15 mouse cellular contexts compared by ENCODE assay signal in genomic region chr13:51676641-51677040, GRCm38 (mm10). TPM values are rescaled to one million over a fixed set of nuclear protein-coding genes. Genes with fewer than 3 reads are reported as not detected.
A peak's percentile ranks its signal among the peaks of the same experiment; 100 is the strongest.
DNase-seq lines count a peak whose midpoint lies in the region; ATAC-seq and TF ChIP-seq lines count a peak whose summit lies in the region.
"Had no signal": no experiment of that assay in that cellular context is flagged by ENCODE, and none has a peak within 500 bp of the region (broad histone marks: within the 10 kb centered on the region; RNA-seq: fewer than 3 reads in every experiment).

No protein-coding gene starts in this region.

- DNase-seq in left cerebral cortex, postnatal 4 days: peak; percentile 40
- no peak for DNase-seq in left cerebral cortex, postnatal 36 days (ENCODE audit: low spot score in 2 of 2)
- DNase-seq in 416B (ENCODE audit: low read depth) (peak; percentile 93), MEL (ENCODE audit: low read depth, low spot score) (peak; percentile 70)
- no peak for DNase-seq in heart, adult 18-20 months
- DNase-seq: adrenal gland, postnatal 10 days; cerebellum, adult 9-11 months; gastrocnemius, postnatal 14 days; kidney, adult 9 months; thymus, postnatal 4 days had no signal

- WGBS in neural tube, embryonic 15.5 days: 73% methylated on average over 4 of the region's 4 CpGs

- intact Hi-C loops in left cerebral cortex, postnatal 4 days (cut with DNase I): no loop called here
- intact Hi-C loops in left cerebral cortex, postnatal 36 days (cut with DNase I): no loop called here

- TF ChIP-seq RAD21 in MEL (IDR thresholded peaks at IDR 0.05; ENCODE audit: low read depth, low read length): no peak

- H3K4me1 ChIP-seq in MEL (ENCODE audit: control insufficient read depth in 1 of 2, insufficient read depth in 2 of 2, low read length in 2 of 2): peaks cover 11 to 25% of the 10 kb centered on the region in 2 experiments
- H3K4me1 ChIP-seq in embryonic fibroblast, embryonic 13.5 days (ENCODE audit: control insufficient read depth, insufficient read depth, low read length): no peaks in the 10 kb centered on the region
- H3K4me1 ChIP-seq in neural tube, embryonic 15.5 days: no peaks in the 10 kb centered on the region

- H3K9me3 ChIP-seq in MEL (replicated peaks; ENCODE audit: insufficient read depth, low read length): no peaks in the 10 kb centered on the region
- H3K9me3 ChIP-seq in neural tube, embryonic 15.5 days (replicated peaks): no peaks in the 10 kb centered on the region
- H3K9me3 ChIP-seq: megakaryocyte, embryonic 14.5 days had no signal

- no peak for TF ChIP-seq POLR2A in MEL (IDR thresholded peaks at IDR 0.05; ENCODE audit: control insufficient read depth in 1 of 2, insufficient read depth in 1 of 2, low read depth in 1 of 2, low read length in 2 of 2, poor library complexity in 1 of 2)
- TF ChIP-seq POLR2A in embryonic fibroblast, embryonic 13.5 days (IDR thresholded peaks at IDR 0.05; ENCODE audit: low read depth, low read length): no peak

- H3K4me3 ChIP-seq in MEL (ENCODE audit: control insufficient read depth in 1 of 2, insufficient read depth in 1 of 2, low read depth in 2 of 2, low read length in 2 of 2): no peak overlapping the region
- no peak overlapping the region for H3K4me3 ChIP-seq in embryonic fibroblast, embryonic 13.5 days (ENCODE audit: insufficient read depth, low read length)
- no peak overlapping the region for H3K4me3 ChIP-seq in neural tube, embryonic 15.5 days (replicated peaks)
- H3K4me3 ChIP-seq: megakaryocyte, embryonic 14.5 days had no signal

- TF ChIP-seq EP300 in MEL (IDR thresholded peaks at IDR 0.05; ENCODE audit: low read depth in 1 of 2, low read length in 2 of 2): no peak

- no peak for ATAC-seq in neural tube, embryonic 15.5 days (ENCODE audit: low FRiP score)
- ATAC-seq: hindbrain, embryonic 16.5 days had no signal

- no peak for TF ChIP-seq CTCF in MEL (IDR thresholded peaks at IDR 0.05 in 2 of 3, conservative IDR thresholded peaks at IDR 0.05 in 1 of 3; ENCODE audit: control insufficient read depth in 1 of 3, insufficient read depth in 1 of 3, low read depth in 2 of 3, low read length in 3 of 3, poor library complexity in 1 of 3, severe bottlenecking in 1 of 3)
- TF ChIP-seq CTCF in embryonic fibroblast, embryonic 13.5 days (IDR thresholded peaks at IDR 0.05; ENCODE audit: borderline replicate concordance, insufficient read depth, low read length): no peak

- no peak overlapping the region for H3K9ac ChIP-seq in MEL (ENCODE audit: control insufficient read depth, low read depth, low read length, poor library complexity, severe bottlenecking)
- no peak overlapping the region for H3K9ac ChIP-seq in neural tube, embryonic 15.5 days (replicated peaks)

- peak overlapping the region; percentile 44 for H3K27ac ChIP-seq in MEL (ENCODE audit: control insufficient read depth, low read depth, low read length)
- H3K27ac ChIP-seq in embryonic fibroblast, embryonic 13.5 days (ENCODE audit: insufficient read depth, low read length): peak overlapping the region; percentile 26; the same call in 1 of the 2 replicates
- no peak overlapping the region for H3K27ac ChIP-seq in neural tube, embryonic 15.5 days (replicated peaks)

- peaks cover 27 to 29% of the 10 kb centered on the region in 2 experiments for H3K36me3 ChIP-seq in MEL (ENCODE audit: control insufficient read depth in 1 of 2, insufficient read depth in 2 of 2, low read length in 2 of 2)
- peaks cover 84% of the 10 kb centered on the region for H3K36me3 ChIP-seq in neural tube, embryonic 15.5 days

- H3K27me3 ChIP-seq in MEL (ENCODE audit: control insufficient read depth in 1 of 2, insufficient read depth in 2 of 2, low read length in 2 of 2): no peaks in the 10 kb centered on the region
- no peaks in the 10 kb centered on the region for H3K27me3 ChIP-seq in neural tube, embryonic 15.5 days (replicated peaks)
- H3K27me3 ChIP-seq: megakaryocyte, embryonic 14.5 days had no signal

- H3K79me2 ChIP-seq in MEL (ENCODE audit: control insufficient read depth, insufficient read depth, low read length, poor library complexity): no peaks in the 10 kb centered on the region

- no peak overlapping the region for H3K4me2 ChIP-seq in neural tube, embryonic 15.5 days
- H3K4me2 ChIP-seq: heart, embryonic 11.5 days had no signal

TF ChIP-seq in MEL, 35 proteins besides CTCF, POLR2A, EP300 and RAD21:
- no peak for TF ChIP-seq USF1 (IDR thresholded peaks at IDR 0.05; ENCODE audit: low read depth, low read length)
TF ChIP-seq in MEL: peak in this region for 0.

RNA-seq across cellular contexts. Expression of gene Secisbp2, which starts 25.1 kb away (rescaled TPM):
- 10 to 100 TPM; 20.5 to 23.1 TPM for total RNA-seq in left cerebral cortex, postnatal 4 days (2021)
- 10 to 100 TPM; 15.1 to 22.2 TPM for total RNA-seq in left cerebral cortex, postnatal 36 days (2021)
- 23.4 and 26.0 TPM in 2 replicates for total RNA-seq in MEL (2012; rRNA removed)
- 10 to 100 TPM; 28.5 to 76.4 TPM for polyA plus RNA-seq in MEL (2012; ENCODE audit: insufficient read depth in 1 of 2, insufficient read length in 2 of 2, low read depth in 1 of 2, low replicate concordance in 2 of 2, missing spikeins in 1 of 2)
- 12.2 and 15.7 TPM in 2 replicates for polyA plus RNA-seq in embryonic fibroblast, embryonic 13.5 days (2011; ENCODE audit: insufficient read length, low read depth, missing spikeins)
- 26.7 and 28.0 TPM in 2 replicates for polyA plus RNA-seq in neural tube, embryonic 15.5 days (2015; fragmentation: Nextera tagmentation; extraction: Ambion mirVana)
- total RNA-seq in heart, adult 18-20 months (2021): 10 to 100 TPM; 11.7 to 13.7 TPM

RNA-seq across cellular contexts. Expression of gene Cks2, which starts 31.6 kb away (rescaled TPM):
- total RNA-seq in left cerebral cortex, postnatal 4 days (2021): 1 to 10 TPM; 7.7 to 9.4 TPM
- 1 to 10 TPM; 2.0 to 2.9 TPM for total RNA-seq in left cerebral cortex, postnatal 36 days (2021)
- 297 and 388 TPM in 2 replicates for total RNA-seq in MEL (2012; rRNA removed)
- polyA plus RNA-seq in MEL (2012; ENCODE audit: insufficient read depth in 1 of 2, insufficient read length in 2 of 2, low read depth in 1 of 2, low replicate concordance in 2 of 2, missing spikeins in 1 of 2): 100 to 1,000 TPM; 243 to 846 TPM
- 102 and 144 TPM in 2 replicates for polyA plus RNA-seq in embryonic fibroblast, embryonic 13.5 days (2011; ENCODE audit: insufficient read length, low read depth, missing spikeins)
- 40.0 and 92.6 TPM in 2 replicates for polyA plus RNA-seq in neural tube, embryonic 15.5 days (2015; fragmentation: Nextera tagmentation; extraction: Ambion mirVana)
- 1 to 10 TPM; 1.1 to 2.0 TPM for total RNA-seq in heart, adult 18-20 months (2021)

Comparison
In these comparisons a context has a peak if more than half of its experiments do, and no peak if none do; other contexts are left out.
1. DNase-seq: peak in left cerebral cortex, postnatal 4 days (single experiment), 416B (single experiment) and MEL (single experiment); none in left cerebral cortex, postnatal 36 days (0 of 2) and heart, adult 18-20 months (0 of 2).
2. RNA of gene Cks2, which starts 31.6 kb away (total RNA-seq): 297 to 388 TPM in MEL; 7.7 to 9.4 TPM in left cerebral cortex, postnatal 4 days, 2.0 to 2.9 TPM in left cerebral cortex, postnatal 36 days and 1.1 to 2.0 TPM in heart, adult 18-20 months; every median in the first group is over 10 times any median in the second.